Mouse (Mus musculus): ENCODE results near the gene Cox20. TPM values are rescaled to one million over a fixed set of nuclear protein-coding genes. Genes with fewer than 3 reads are reported as not detected.

Gene Cox20
- polyA plus RNA-seq, 1 experiment from 2014 or later, result 123 TPM

DNA sequence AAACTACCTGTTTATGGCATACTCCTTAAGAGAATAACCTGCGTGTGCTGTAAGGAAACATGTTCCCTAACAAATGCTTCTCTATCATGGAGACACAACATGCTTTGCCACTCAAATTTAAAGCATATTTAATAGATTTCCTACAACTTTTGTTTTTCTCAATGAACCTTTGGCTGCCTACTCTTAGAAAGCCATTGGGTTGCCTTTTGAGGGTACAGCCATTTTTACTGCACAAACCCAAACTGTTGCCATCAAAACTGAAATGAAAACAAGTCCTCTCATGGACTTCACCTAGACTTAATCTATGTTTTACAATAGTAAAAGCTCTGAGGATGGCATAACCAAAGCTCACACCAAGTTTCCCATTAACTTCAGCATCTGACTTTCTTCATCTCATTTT, 5.6 kb downstream of the Cox20 start:
- Histone ChIP-seq H3K4me3 (ENCODE audit: low read depth, low read length) (no peak overlapping the region), H3K4me1 (replicated peaks; ENCODE audit: control insufficient read depth, insufficient read depth, low read length) (no peaks in the 10 kb centered on the region), H3K9me3 (ENCODE audit: control insufficient read depth, low read length) (no peaks in the 10 kb centered on the region), H3K27me3 (ENCODE audit: control insufficient read depth, insufficient read depth, low read length) (no peaks in the 10 kb centered on the region), H3K4me2 (replicated peaks; ENCODE audit: low read depth, low read length) (no peak overlapping the region), H3K9ac (ENCODE audit: low read depth, low read length) (no peak overlapping the region), H3K36me3 (ENCODE audit: control insufficient read depth, insufficient read depth, low read length) (peaks cover 9% of the 10 kb centered on the region), H3K27ac (ENCODE audit: low read depth, low read length) (no peak overlapping the region)
- DNase-seq (ENCODE audit: low spot score) (no peak), ATAC-seq (ENCODE audit: low FRiP score) (no peak)
- 92% methylated on average over 1 of the region's 1 CpGs for WGBS

DNA sequence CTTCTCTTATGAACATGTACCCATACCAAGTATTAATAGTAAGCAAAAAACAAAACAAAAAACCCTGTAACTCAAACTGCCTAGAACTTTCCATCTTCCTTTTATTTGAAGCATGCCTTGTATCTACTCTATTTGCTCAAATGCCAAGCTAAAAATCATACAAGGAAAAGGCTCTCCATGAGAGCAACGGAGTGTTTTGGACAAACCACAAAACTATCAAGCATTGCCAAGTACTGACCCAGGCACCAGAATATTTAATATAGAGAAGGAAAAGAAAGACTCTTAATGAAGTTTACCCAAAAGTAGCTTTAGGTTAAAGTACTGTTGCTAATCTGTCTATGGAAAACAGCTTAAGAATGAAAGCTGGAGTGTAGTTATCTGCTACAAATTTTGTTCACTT, 7.4 kb downstream of the Cox20 start:
- Histone ChIP-seq H3K27ac (ENCODE audit: low read depth, low read length) (no peak overlapping the region), H3K9ac (ENCODE audit: low read depth, low read length) (no peak overlapping the region), H3K9me3 (ENCODE audit: control insufficient read depth, low read length) (no peaks in the 10 kb centered on the region), H3K27me3 (ENCODE audit: control insufficient read depth, insufficient read depth, low read length) (no peaks in the 10 kb centered on the region), H3K4me1 (replicated peaks; ENCODE audit: control insufficient read depth, insufficient read depth, low read length) (no peaks in the 10 kb centered on the region), H3K4me2 (replicated peaks; ENCODE audit: low read depth, low read length) (no peak overlapping the region), H3K36me3 (ENCODE audit: control insufficient read depth, insufficient read depth, low read length) (peaks cover 13% of the 10 kb centered on the region), H3K4me3 (ENCODE audit: low read depth, low read length) (no peak overlapping the region)
- WGBS, result 90% methylated on average over 1 of the region's 1 CpGs
- DNase-seq (ENCODE audit: low spot score), result no peak
- ATAC-seq (ENCODE audit: low FRiP score), result no peak

DNA sequence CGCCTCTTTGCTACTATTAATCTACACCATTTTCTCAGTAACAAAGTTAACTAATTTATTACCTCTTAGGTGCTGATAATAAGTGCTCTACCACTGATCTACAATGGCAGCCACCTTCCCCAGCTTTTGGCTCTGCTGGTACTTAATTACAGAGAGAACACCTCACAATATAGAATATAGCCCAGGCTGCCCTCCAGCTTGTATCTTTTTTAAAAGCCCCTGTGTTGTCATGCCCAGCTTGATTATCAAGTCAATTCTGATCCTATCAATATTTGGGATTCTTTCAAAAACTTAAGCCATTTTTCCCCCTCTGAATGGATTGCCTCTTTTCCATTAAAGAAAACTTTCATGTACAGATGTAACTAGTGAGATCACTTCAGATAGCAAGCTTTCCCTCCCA, 8.0 kb downstream of the Cox20 start:
- no peak for ATAC-seq (ENCODE audit: low FRiP score)
- no peaks in the 10 kb centered on the region for H3K27me3 ChIP-seq (ENCODE audit: control insufficient read depth, insufficient read depth, low read length)
- no peak overlapping the region for H3K4me2 ChIP-seq (replicated peaks; ENCODE audit: low read depth, low read length)
- 95% methylated on average over 1 of the region's 1 CpGs for WGBS
- H3K9ac ChIP-seq (ENCODE audit: low read depth, low read length), result no peak overlapping the region
- no peak for DNase-seq (ENCODE audit: low spot score)
- no peaks in the 10 kb centered on the region for H3K4me1 ChIP-seq (replicated peaks; ENCODE audit: control insufficient read depth, insufficient read depth, low read length)
- no peak overlapping the region for H3K4me3 ChIP-seq (ENCODE audit: low read depth, low read length)
- peaks cover 17% of the 10 kb centered on the region for H3K36me3 ChIP-seq (ENCODE audit: control insufficient read depth, insufficient read depth, low read length)
- H3K9me3 ChIP-seq (ENCODE audit: control insufficient read depth, low read length), result no peaks in the 10 kb centered on the region
- H3K27ac ChIP-seq (ENCODE audit: low read depth, low read length), result no peak overlapping the region

DNA sequence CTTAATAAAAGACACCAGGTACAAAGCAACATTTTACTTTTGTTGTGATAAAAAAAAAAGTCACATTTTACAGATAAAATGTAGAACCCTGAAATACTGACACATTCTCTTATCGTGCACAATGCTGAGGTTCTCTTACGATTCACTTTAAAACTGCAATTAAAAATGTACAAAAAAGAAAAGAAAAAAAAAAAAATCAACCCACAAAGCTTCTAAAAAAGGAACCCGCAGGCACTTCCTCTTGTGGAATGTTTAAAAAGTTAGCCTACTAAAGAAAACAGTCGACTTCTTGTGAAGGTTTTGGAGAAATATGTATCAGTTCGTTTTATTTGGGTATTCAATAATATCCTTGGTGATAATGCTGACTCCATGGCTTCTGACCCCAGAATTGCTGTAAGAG, 10.1 kb downstream of the Cox20 start:
- no peak overlapping the region for H3K9ac ChIP-seq (ENCODE audit: low read depth, low read length)
- H3K4me2 ChIP-seq (replicated peaks; ENCODE audit: low read depth, low read length), result no peak overlapping the region
- no peaks in the 10 kb centered on the region for H3K4me1 ChIP-seq (replicated peaks; ENCODE audit: control insufficient read depth, insufficient read depth, low read length)
- H3K9me3 ChIP-seq (ENCODE audit: control insufficient read depth, low read length), result no peaks in the 10 kb centered on the region
- DNase-seq (ENCODE audit: low spot score) (no peak), ATAC-seq (ENCODE audit: low FRiP score) (no peak)
- peaks cover 17% of the 10 kb centered on the region for H3K36me3 ChIP-seq (ENCODE audit: control insufficient read depth, insufficient read depth, low read length)
- H3K4me3 ChIP-seq (ENCODE audit: low read depth, low read length), result no peak overlapping the region
- H3K27ac ChIP-seq (ENCODE audit: low read depth, low read length), result no peak overlapping the region
- no peaks in the 10 kb centered on the region for H3K27me3 ChIP-seq (ENCODE audit: control insufficient read depth, insufficient read depth, low read length)
- 89% methylated on average over 5 of the region's 5 CpGs for WGBS

DNA sequence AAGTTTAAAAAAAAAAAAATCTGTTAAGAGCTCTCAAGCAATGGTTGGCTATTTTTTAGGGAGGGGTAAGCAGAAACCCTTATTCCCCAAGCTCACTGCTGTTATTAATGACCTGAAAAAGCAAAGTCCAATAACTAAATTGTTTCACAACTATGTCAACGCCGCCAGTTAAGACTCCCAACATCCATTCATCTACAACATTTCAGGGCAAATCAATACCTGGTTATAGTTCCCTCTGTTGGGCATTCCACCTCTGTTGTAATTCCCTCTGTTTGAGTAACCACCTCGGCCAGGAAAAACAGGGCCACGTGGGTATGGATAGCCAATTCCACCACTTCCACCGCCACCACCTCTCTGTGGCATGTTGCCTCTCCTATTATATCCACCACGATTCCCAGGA, 11.0 kb downstream of the Cox20 start:
- peaks cover 17% of the 10 kb centered on the region for H3K36me3 ChIP-seq (ENCODE audit: control insufficient read depth, insufficient read depth, low read length)
- H3K4me2 ChIP-seq (replicated peaks; ENCODE audit: low read depth, low read length), result no peak overlapping the region
- no peak overlapping the region for H3K9ac ChIP-seq (ENCODE audit: low read depth, low read length)
- no peaks in the 10 kb centered on the region for H3K4me1 ChIP-seq (replicated peaks; ENCODE audit: control insufficient read depth, insufficient read depth, low read length)
- 78% methylated on average over 6 of the region's 6 CpGs for WGBS
- DNase-seq (ENCODE audit: low spot score) (no peak), ATAC-seq (ENCODE audit: low FRiP score) (no peak)
- no peaks in the 10 kb centered on the region for H3K27me3 ChIP-seq (ENCODE audit: control insufficient read depth, insufficient read depth, low read length)
- H3K9me3 ChIP-seq (ENCODE audit: control insufficient read depth, low read length), result no peaks in the 10 kb centered on the region
- H3K27ac ChIP-seq (ENCODE audit: low read depth, low read length), result no peak overlapping the region
- H3K4me3 ChIP-seq (ENCODE audit: low read depth, low read length), result no peak overlapping the region

DNA sequence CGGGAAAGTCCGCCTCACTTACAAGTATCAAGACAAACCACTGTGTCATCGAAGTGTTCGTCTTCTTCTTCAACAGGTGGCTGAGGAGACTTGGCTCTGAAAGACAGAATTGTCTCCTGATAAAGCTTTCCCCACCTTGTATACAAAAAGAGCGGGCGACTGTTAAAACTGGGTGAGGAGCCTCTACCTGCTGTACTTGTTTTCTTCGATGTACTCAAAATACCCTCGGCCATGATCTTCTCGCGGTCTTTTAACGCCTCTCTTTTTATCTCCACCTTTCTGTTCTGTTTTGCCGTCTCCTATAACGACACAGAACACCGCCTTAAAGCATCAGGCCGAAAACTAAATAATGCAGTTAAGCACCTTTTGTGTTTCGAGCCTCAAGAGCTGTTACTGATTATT, 16.9 kb downstream of the Cox20 start:
- 0% methylated on average over 16 of the region's 16 CpGs for WGBS
- H3K4me2 ChIP-seq (replicated peaks; ENCODE audit: low read depth, low read length), result peak overlapping the region; percentile 51
- H3K9me3 ChIP-seq (ENCODE audit: control insufficient read depth, low read length), result no peaks in the 10 kb centered on the region
- no peak for ATAC-seq (ENCODE audit: low FRiP score)
- peak overlapping the region; percentile 100 for H3K9ac ChIP-seq (ENCODE audit: low read depth, low read length)
- no peaks in the 10 kb centered on the region for H3K27me3 ChIP-seq (ENCODE audit: control insufficient read depth, insufficient read depth, low read length)
- DNase-seq (ENCODE audit: low spot score), result peak; percentile 48
- H3K27ac ChIP-seq (ENCODE audit: low read depth, low read length), result peak overlapping the region; percentile 3; the same call in 1 of the 2 replicates
- peak overlapping the region; percentile 100 for H3K4me3 ChIP-seq (ENCODE audit: low read depth, low read length)
- H3K36me3 ChIP-seq (ENCODE audit: control insufficient read depth, insufficient read depth, low read length), result peaks cover 13% of the 10 kb centered on the region
- H3K4me1 ChIP-seq (replicated peaks; ENCODE audit: control insufficient read depth, insufficient read depth, low read length), result no peaks in the 10 kb centered on the region; the same call in 1 of the 2 replicates

DNA sequence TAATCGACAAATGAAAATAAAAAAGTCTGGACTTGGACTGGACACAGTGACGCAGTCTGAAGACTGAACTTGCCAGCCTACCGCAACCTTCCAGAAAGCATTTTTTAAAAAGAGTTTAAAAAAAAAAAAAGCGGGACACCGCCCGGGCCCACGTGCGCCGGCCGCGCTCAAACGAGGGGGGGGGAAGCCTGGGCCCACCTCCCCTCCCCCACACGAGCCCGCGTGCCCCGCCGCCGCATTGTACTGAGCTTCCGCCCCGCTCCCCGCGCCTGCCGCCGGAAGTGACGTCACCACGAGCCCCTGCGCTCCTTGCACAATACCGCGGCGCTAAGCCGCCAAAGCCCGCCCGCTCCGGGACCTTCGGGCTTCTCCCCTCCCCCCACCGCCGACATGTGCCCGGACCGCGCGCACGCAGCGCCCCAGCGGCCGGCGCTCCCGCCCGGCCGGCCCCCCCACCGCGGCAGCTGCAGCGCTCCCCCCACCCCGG, 17.4 kb downstream of the Cox20 start:
- ATAC-seq (ENCODE audit: low FRiP score) (peak; percentile 92), DNase-seq (ENCODE audit: low spot score) (peak; percentile 96)
- Histone ChIP-seq H3K4me1 (replicated peaks; ENCODE audit: control insufficient read depth, insufficient read depth, low read length) (no peaks in the 10 kb centered on the region; the same call in 1 of the 2 replicates), H3K4me2 (replicated peaks; ENCODE audit: low read depth, low read length) (peak overlapping the region; percentile 51), H3K9me3 (ENCODE audit: control insufficient read depth, low read length) (no peaks in the 10 kb centered on the region), H3K36me3 (ENCODE audit: control insufficient read depth, insufficient read depth, low read length) (peaks cover 13% of the 10 kb centered on the region), H3K9ac (ENCODE audit: low read depth, low read length) (peak overlapping the region; percentile 100), H3K27me3 (ENCODE audit: control insufficient read depth, insufficient read depth, low read length) (no peaks in the 10 kb centered on the region), H3K4me3 (ENCODE audit: low read depth, low read length) (peak overlapping the region; percentile 100), H3K27ac (ENCODE audit: low read depth, low read length) (peak overlapping the region; percentile 99)
- WGBS, result under 1% methylated on average over 27 of the region's 53 CpGs

DNA sequence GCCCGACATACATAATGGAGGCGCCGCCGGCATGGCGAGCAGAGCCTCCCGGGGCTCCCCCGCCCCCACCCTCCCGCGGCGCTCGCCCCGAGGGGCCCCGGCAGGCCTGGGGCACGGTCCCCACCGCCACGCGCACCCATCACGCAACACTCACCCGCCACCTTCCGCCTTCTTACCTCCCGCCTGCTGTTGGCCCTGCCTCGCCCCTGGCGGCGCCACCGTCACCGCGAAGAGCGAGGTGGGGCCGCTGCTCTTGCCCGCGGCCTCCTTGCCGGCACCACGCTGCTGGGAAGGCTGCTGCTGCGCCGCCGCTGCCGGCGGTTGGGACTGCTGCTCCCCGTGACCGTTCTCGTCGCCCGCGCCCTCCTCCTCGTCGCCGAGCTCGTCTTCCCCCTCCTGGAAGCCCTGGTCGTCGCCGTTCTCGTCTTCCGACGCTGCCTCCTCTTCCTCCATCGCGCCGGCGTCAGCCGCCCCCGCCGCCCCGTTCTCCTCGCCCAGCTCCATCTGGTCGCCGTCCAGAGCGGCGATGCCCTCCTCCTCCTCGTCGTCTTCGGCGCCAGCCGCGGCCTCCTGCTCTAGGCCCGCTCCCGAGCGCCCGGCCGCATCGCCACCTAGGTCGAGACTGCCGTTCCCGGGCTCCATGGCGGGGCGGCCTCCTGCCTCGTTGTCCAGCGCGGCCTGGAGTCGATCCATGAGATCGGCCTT, 18.0 kb downstream of the Cox20 start:
- H3K27me3 ChIP-seq (ENCODE audit: control insufficient read depth, insufficient read depth, low read length), result no peaks in the 10 kb centered on the region
- DNase-seq (ENCODE audit: low spot score), result peak; percentile 60

More for the DNA sequence above, 18.0 kb downstream of the Cox20 start:
- H3K4me3 ChIP-seq (ENCODE audit: low read depth, low read length), result peak overlapping the region; percentile 100
- WGBS, result under 1% methylated on average over 61 of the region's 89 CpGs
- peak overlapping the region; percentile 99 for H3K27ac ChIP-seq (ENCODE audit: low read depth, low read length)
- no peaks in the 10 kb centered on the region; the same call in 1 of the 2 replicates for H3K4me1 ChIP-seq (replicated peaks; ENCODE audit: control insufficient read depth, insufficient read depth, low read length)
- no peaks in the 10 kb centered on the region for H3K9me3 ChIP-seq (ENCODE audit: control insufficient read depth, low read length)
- H3K36me3 ChIP-seq (ENCODE audit: control insufficient read depth, insufficient read depth, low read length), result peaks cover 9% of the 10 kb centered on the region
- H3K9ac ChIP-seq (ENCODE audit: low read depth, low read length), result peak overlapping the region; percentile 100
- peak overlapping the region; percentile 17; the same call in 1 of the 2 replicates for H3K4me2 ChIP-seq (replicated peaks; ENCODE audit: low read depth, low read length)
- ATAC-seq (ENCODE audit: low FRiP score), result peak; percentile 67

Measured in hindbrain, embryonic 11.5 days (tissue).